Mouse (Mus musculus): ENCODE results near the gene Sar1b. TPM values are rescaled to one million over a fixed set of nuclear protein-coding genes. Genes with fewer than 3 reads are reported as not detected.

Gene Sar1b
- polyA plus RNA-seq, 1 experiment from 2014 or later = 125 TPM

- no peaks in the 10 kb centered on the region for H3K9me3 ChIP-seq
- H3K27me3 ChIP-seq (ENCODE audit: insufficient read depth, poor library complexity, severe bottlenecking) = peaks cover 4% of the 10 kb centered on the region; the same call in 1 of the 2 replicates
- no peak for DNase-seq (ENCODE audit: low spot score)
- H3K27ac ChIP-seq = no peak overlapping the region
- no peaks in the 10 kb centered on the region for H3K4me1 ChIP-seq
- 49% methylated on average over 11 of the region's 11 CpGs for WGBS
- H3K4me3 ChIP-seq = no peak overlapping the region
- H3K36me3 ChIP-seq = no peaks in the 10 kb centered on the region; the same call in 1 of the 2 replicates
These were observed 57.4 kb downstream of the Sar1b start for GRCm38 (mm10) chr11:51820861-51821260.

GRCm38 (mm10) chr11:51822736-51823135 lies 59.2 kb downstream of the Sar1b start:
- 26% methylated on average over 4 of the region's 4 CpGs for WGBS
- Histone ChIP-seq H3K36me3 (peaks cover 3% of the 10 kb centered on the region; the same call in 1 of the 2 replicates), H3K9me3 (no peaks in the 10 kb centered on the region), H3K4me1 (no peaks in the 10 kb centered on the region), H3K4me3 (no peak overlapping the region), H3K27me3 (ENCODE audit: insufficient read depth, poor library complexity, severe bottlenecking) (peaks cover 8% of the 10 kb centered on the region; the same call in 1 of the 2 replicates), H3K27ac (no peak overlapping the region)
- DNase-seq (ENCODE audit: low spot score) = no peak

- H3K36me3 ChIP-seq = peaks cover 3% of the 10 kb centered on the region; the same call in 1 of the 2 replicates
- WGBS = 76% methylated on average over 11 of the region's 11 CpGs
- no peak overlapping the region for H3K4me3 ChIP-seq
- DNase-seq (ENCODE audit: low spot score) = no peak
- no peaks in the 10 kb centered on the region for H3K4me1 ChIP-seq
- H3K27me3 ChIP-seq (ENCODE audit: insufficient read depth, poor library complexity, severe bottlenecking) = peaks cover 5% of the 10 kb centered on the region; the same call in 1 of the 2 replicates
- H3K27ac ChIP-seq = no peak overlapping the region
- no peaks in the 10 kb centered on the region for H3K9me3 ChIP-seq
These were observed 59.8 kb downstream of the Sar1b start for GRCm38 (mm10) chr11:51823271-51823670.

GRCm38 (mm10) chr11:51823963-51824753 lies 60.7 kb downstream of the Sar1b start:
- Histone ChIP-seq H3K4me1 (no peaks in the 10 kb centered on the region), H3K27ac (no peak overlapping the region), H3K36me3 (peaks cover 3% of the 10 kb centered on the region; the same call in 1 of the 2 replicates), H3K4me3 (no peak overlapping the region), H3K27me3 (ENCODE audit: insufficient read depth, poor library complexity, severe bottlenecking) (peaks cover 4% of the 10 kb centered on the region; the same call in 1 of the 2 replicates), H3K9me3 (no peaks in the 10 kb centered on the region)
- DNase-seq (ENCODE audit: low spot score) = no peak
- WGBS = 85% methylated on average over 3 of the region's 3 CpGs

- 82% methylated on average over 19 of the region's 19 CpGs for WGBS
- DNase-seq (ENCODE audit: low spot score) = no peak
- H3K4me3 ChIP-seq = no peak overlapping the region
- no peaks in the 10 kb centered on the region for H3K9me3 ChIP-seq
- H3K36me3 ChIP-seq = peaks cover 3% of the 10 kb centered on the region; the same call in 1 of the 2 replicates
- H3K27ac ChIP-seq = no peak overlapping the region
- no peaks in the 10 kb centered on the region for H3K4me1 ChIP-seq
- peaks cover 4% of the 10 kb centered on the region; the same call in 1 of the 2 replicates for H3K27me3 ChIP-seq (ENCODE audit: insufficient read depth, poor library complexity, severe bottlenecking)
These were observed 61.5 kb downstream of the Sar1b start for GRCm38 (mm10) chr11:51824867-51825424.

- peaks cover 12% of the 10 kb centered on the region; the same call in 1 of the 2 replicates for H3K4me1 ChIP-seq
- H3K9me3 ChIP-seq = no peaks in the 10 kb centered on the region
- H3K27ac ChIP-seq = no peak overlapping the region
- 76% methylated on average over 3 of the region's 4 CpGs for WGBS
- DNase-seq (ENCODE audit: low spot score) = no peak
- no peaks in the 10 kb centered on the region; the same call in 1 of the 2 replicates for H3K36me3 ChIP-seq
- no peak overlapping the region for H3K4me3 ChIP-seq
- H3K27me3 ChIP-seq (ENCODE audit: insufficient read depth, poor library complexity, severe bottlenecking) = no peaks in the 10 kb centered on the region
These were observed 68.7 kb downstream of the Sar1b start for GRCm38 (mm10) chr11:51831962-51832909.

GRCm38 (mm10) chr11:51832992-51833391 lies 69.5 kb downstream of the Sar1b start:
- DNase-seq (ENCODE audit: low spot score) = no peak
- WGBS = 78% methylated on average over 5 of the region's 5 CpGs
- no peak overlapping the region for H3K27ac ChIP-seq

GRCm38 (mm10) chr11:51833393-51834066 lies 70.0 kb downstream of the Sar1b start:
- WGBS = 80% methylated on average over 10 of the region's 10 CpGs
- peaks cover 16% of the 10 kb centered on the region; the same call in 1 of the 2 replicates for H3K4me1 ChIP-seq
- no peak overlapping the region for H3K27ac ChIP-seq
- H3K4me3 ChIP-seq = no peak overlapping the region
- H3K27me3 ChIP-seq (ENCODE audit: insufficient read depth, poor library complexity, severe bottlenecking) = no peaks in the 10 kb centered on the region
- no peaks in the 10 kb centered on the region; the same call in 1 of the 2 replicates for H3K36me3 ChIP-seq
- no peaks in the 10 kb centered on the region for H3K9me3 ChIP-seq
- no peak for DNase-seq (ENCODE audit: low spot score)

More at GRCm38 (mm10) chr11:51832992-51833391, 69.5 kb downstream of the Sar1b start:
- no peaks in the 10 kb centered on the region for H3K27me3 ChIP-seq (ENCODE audit: insufficient read depth, poor library complexity, severe bottlenecking)
- H3K36me3 ChIP-seq = no peaks in the 10 kb centered on the region; the same call in 1 of the 2 replicates
- H3K4me3 ChIP-seq = no peak overlapping the region
- H3K4me1 ChIP-seq = peaks cover 15% of the 10 kb centered on the region; the same call in 1 of the 2 replicates
- H3K9me3 ChIP-seq = no peaks in the 10 kb centered on the region

- Histone ChIP-seq H3K36me3 (no peaks in the 10 kb centered on the region; the same call in 1 of the 2 replicates), H3K27me3 (ENCODE audit: insufficient read depth, poor library complexity, severe bottlenecking) (no peaks in the 10 kb centered on the region; the same call in 1 of the 2 replicates), H3K27ac (no peak overlapping the region), H3K9me3 (no peaks in the 10 kb centered on the region), H3K4me3 (no peak overlapping the region), H3K4me1 (peaks cover 16% of the 10 kb centered on the region; the same call in 1 of the 2 replicates)
- no peak for DNase-seq (ENCODE audit: low spot score)
- WGBS = 92% methylated on average over 8 of the region's 8 CpGs
These were observed 70.6 kb downstream of the Sar1b start for GRCm38 (mm10) chr11:51834067-51834411.

GRCm38 (mm10) chr11:51835598-51835997 lies 72.1 kb downstream of the Sar1b start:
- Histone ChIP-seq H3K9me3 (no peaks in the 10 kb centered on the region), H3K27ac (no peak overlapping the region), H3K27me3 (ENCODE audit: insufficient read depth, poor library complexity, severe bottlenecking) (peaks cover 7% of the 10 kb centered on the region; the same call in 1 of the 2 replicates), H3K4me3 (no peak overlapping the region), H3K4me1 (peaks cover 16% of the 10 kb centered on the region; the same call in 1 of the 2 replicates), H3K36me3 (no peaks in the 10 kb centered on the region; the same call in 1 of the 2 replicates)
- WGBS = 91% methylated on average over 12 of the region's 12 CpGs
- no peak for DNase-seq (ENCODE audit: low spot score)

GRCm38 (mm10) chr11:51836506-51836905 lies 73.0 kb downstream of the Sar1b start:
- Histone ChIP-seq H3K27me3 (ENCODE audit: insufficient read depth, poor library complexity, severe bottlenecking) (peaks cover 7% of the 10 kb centered on the region; the same call in 1 of the 2 replicates), H3K36me3 (no peaks in the 10 kb centered on the region; the same call in 1 of the 2 replicates), H3K4me1 (peaks cover 20% of the 10 kb centered on the region), H3K27ac (no peak overlapping the region), H3K4me3 (no peak overlapping the region), H3K9me3 (no peaks in the 10 kb centered on the region)
- no peak for DNase-seq (ENCODE audit: low spot score)
- 84% methylated on average over 6 of the region's 6 CpGs for WGBS
